In the genomic region with DNA sequence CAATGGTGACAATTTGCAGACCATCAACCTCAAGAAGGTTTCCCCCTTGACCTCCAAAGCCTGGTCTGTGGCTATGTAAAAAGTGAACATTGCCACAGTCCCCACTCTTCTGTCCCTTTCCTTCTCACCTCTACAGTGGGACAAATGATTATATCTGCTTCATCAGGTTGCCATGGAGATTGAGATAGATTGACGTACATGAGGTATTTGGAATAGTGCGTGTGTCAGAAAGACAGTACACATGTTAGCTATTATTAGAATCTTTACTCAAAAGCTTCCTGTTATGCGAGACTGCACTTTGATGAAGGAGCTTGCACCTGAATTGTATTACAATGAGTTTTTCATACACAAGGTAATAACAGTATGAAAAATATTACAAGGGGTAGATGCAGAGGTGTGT, we compare ENCODE assay signal across 27 mouse cellular contexts.
A peak's percentile ranks its signal among the peaks of the same experiment; 100 is the strongest.
DNase-seq lines count a peak whose midpoint lies in the region; ATAC-seq and TF ChIP-seq lines count a peak whose summit lies in the region.
"Had no signal": no experiment of that assay in that cellular context is flagged by ENCODE, and none has a peak within 500 bp of the region (broad histone marks: within the 10 kb centered on the region; RNA-seq: fewer than 3 reads in every experiment).

No protein-coding gene starts in this region.

- TF ChIP-seq CTCF in forebrain, postnatal 0 days (IDR thresholded peaks at IDR 0.05; ENCODE audit: low read depth): no peak

- H3K9ac ChIP-seq in forebrain, postnatal 0 days: no peak overlapping the region
- H3K9ac ChIP-seq in forebrain, embryonic 14.5 days (ENCODE audit: low read length): no peak overlapping the region
- H3K9ac ChIP-seq: embryonic facial prominence, embryonic 13.5 days; heart, embryonic 13.5 days; hindbrain, embryonic 12.5 days; hindbrain, embryonic 15.5 days; intestine, embryonic 15.5 days had no signal

- intact Hi-C loops in heart, postnatal 14 days (cut with DNase I): no loop called here

- no peak overlapping the region for H3K27ac ChIP-seq in forebrain, postnatal 0 days (ENCODE audit: low read depth, low read length)
- H3K27ac ChIP-seq in forebrain, embryonic 14.5 days (ENCODE audit: low read depth, low read length): no peak overlapping the region
- H3K27ac ChIP-seq: embryonic facial prominence, embryonic 10.5 days; embryonic facial prominence, embryonic 13.5 days; heart, embryonic 10.5 days; heart, embryonic 13.5 days; hindbrain, embryonic 12.5 days; hindbrain, embryonic 15.5 days; intestine, embryonic 15.5 days had no signal

- no peak overlapping the region for H3K4me2 ChIP-seq in forebrain, postnatal 0 days (ENCODE audit: low read depth)
- H3K4me2 ChIP-seq in forebrain, embryonic 14.5 days (ENCODE audit: low read length): no peak overlapping the region
- H3K4me2 ChIP-seq: embryonic facial prominence, embryonic 13.5 days; heart, embryonic 13.5 days; hindbrain, embryonic 12.5 days; hindbrain, embryonic 15.5 days; intestine, embryonic 15.5 days had no signal

- 58% methylated on average over 3 of the region's 3 CpGs for WGBS in forebrain, postnatal 0 days
- WGBS in forebrain, embryonic 14.5 days: 87% methylated on average over 3 of the region's 3 CpGs

- no peaks in the 10 kb centered on the region for H3K9me3 ChIP-seq in forebrain, postnatal 0 days (ENCODE audit: low read length)
- H3K9me3 ChIP-seq in forebrain, embryonic 14.5 days (replicated peaks; ENCODE audit: control insufficient read depth, low read length): no peaks in the 10 kb centered on the region
- H3K9me3 ChIP-seq: embryonic facial prominence, embryonic 10.5 days; embryonic facial prominence, embryonic 13.5 days; heart, embryonic 10.5 days; heart, embryonic 13.5 days; hindbrain, embryonic 12.5 days; hindbrain, embryonic 15.5 days; intestine, embryonic 15.5 days had no signal

- H3K36me3 ChIP-seq in forebrain, postnatal 0 days (ENCODE audit: insufficient read depth): no peaks in the 10 kb centered on the region
- no peaks in the 10 kb centered on the region for H3K36me3 ChIP-seq in forebrain, embryonic 14.5 days (ENCODE audit: control insufficient read depth, insufficient read depth, low read length)
- H3K36me3 ChIP-seq: embryonic facial prominence, embryonic 10.5 days; embryonic facial prominence, embryonic 13.5 days; heart, embryonic 10.5 days; heart, embryonic 13.5 days; hindbrain, embryonic 12.5 days; hindbrain, embryonic 15.5 days; intestine, embryonic 15.5 days had no signal

- H3K27me3 ChIP-seq in forebrain, postnatal 0 days (ENCODE audit: insufficient read depth, low read length): no peaks in the 10 kb centered on the region
- no peaks in the 10 kb centered on the region for H3K27me3 ChIP-seq in forebrain, embryonic 14.5 days (replicated peaks; ENCODE audit: control insufficient read depth, insufficient read depth, low read length)
- H3K27me3 ChIP-seq: embryonic facial prominence, embryonic 13.5 days; heart, embryonic 13.5 days; hindbrain, embryonic 12.5 days; hindbrain, embryonic 15.5 days; intestine, embryonic 15.5 days had no signal

- peak; percentile 79; the same call in 1 of the 2 replicates for ATAC-seq in forebrain, postnatal 0 days
- ATAC-seq in forebrain, embryonic 14.5 days: no peak
- ATAC-seq in CD4-positive, CD25-positive, alpha-beta regulatory T cell, adult 4 months: peak; percentile 77
- ATAC-seq: activated CD4-positive, CD25-positive, alpha-beta regulatory T cell, adult 4 months; intestine, embryonic 15.5 days had no signal

- DNase-seq in forebrain, postnatal 0 days: peak; percentile 6
- no peak for DNase-seq in forebrain, embryonic 14.5 days (ENCODE audit: low spot score)
- peak; percentile 7 for DNase-seq in induced T-regulatory cell, adult 2 months (ENCODE audit: low read depth)
- no peak for DNase-seq in kidney, adult 18-20 months
- DNase-seq in adrenal gland, adult (ENCODE audit: inconsistent age in 2 of 2, low spot score in 1 of 2): no peak
- DNase-seq in heart, postnatal 14 days: no peak
- DNase-seq: adrenal gland, postnatal 10 days; adrenal gland, postnatal 36 days; cerebellum, adult 11 months; cerebellum, adult 2 months; cerebellum, adult 9-11 months; cerebellum, postnatal 25 days; embryo, embryonic 11 days; gastrocnemius, postnatal 25 days; heart, adult 18-20 months; kidney, adult 11 months; kidney, adult 9 months had no signal

- H3K4me1 ChIP-seq in forebrain, postnatal 0 days (ENCODE audit: insufficient read depth): no peaks in the 10 kb centered on the region
- H3K4me1 ChIP-seq in forebrain, embryonic 14.5 days (ENCODE audit: control insufficient read depth, insufficient read depth, low read length): no peaks in the 10 kb centered on the region
- H3K4me1 ChIP-seq: embryonic facial prominence, embryonic 10.5 days; embryonic facial prominence, embryonic 13.5 days; heart, embryonic 10.5 days; heart, embryonic 13.5 days; hindbrain, embryonic 12.5 days; hindbrain, embryonic 15.5 days; intestine, embryonic 15.5 days had no signal

- H3K4me3 ChIP-seq in forebrain, postnatal 0 days (ENCODE audit: low read depth, low read length): no peak overlapping the region
- H3K4me3 ChIP-seq in forebrain, embryonic 14.5 days (ENCODE audit: low read depth, low read length): no peak overlapping the region
- H3K4me3 ChIP-seq: embryonic facial prominence, embryonic 10.5 days; embryonic facial prominence, embryonic 13.5 days; erythroblast, embryonic 14.5 days; heart, embryonic 10.5 days; heart, embryonic 13.5 days; hindbrain, embryonic 12.5 days; hindbrain, embryonic 15.5 days; intestine, embryonic 15.5 days had no signal

Comparison
In these comparisons a context has a peak if more than half of its experiments do, and no peak if none do; other contexts are left out.
1. DNase-seq: peak in forebrain, postnatal 0 days (single experiment) and induced T-regulatory cell, adult 2 months (single experiment); none in forebrain, embryonic 14.5 days (single experiment), kidney, adult 18-20 months (single experiment), adrenal gland, adult (0 of 2) and heart, postnatal 14 days (0 of 2).